Mouse (Mus musculus) megakaryocyte, embryonic 14.5 days (primary cell): ENCODE measurements at regions not wholly inside any gene's neighbourhood (a gene's known extent, or its start where the extent isn't known, plus 50 kb on each side); places are given as distances from the start of the nearest gene placed in this dataset.

Experiments used
- FLI1 ChIP-seq: IDR thresholded peaks from 2 replicates; pipeline ENCODE4 v1.6.1; 2012; ENCODE audit warnings: low read length, inconsistent platforms, mixed read lengths
- GATA1 ChIP-seq: IDR thresholded peaks from 3 replicates; pipeline ENCODE4 v1.6.1; 2012; ENCODE audit warnings: mixed read lengths, low read length, inconsistent platforms, borderline replicate concordance

GRCm38 (mm10) chr10:41018888-41019287 is 53.2 kb downstream of the Gpr6 start:
- TF ChIP-seq GATA1 (no peak), FLI1 (no peak)
